Mouse (Mus musculus): ENCODE measurements around the gene Gm10058.
"Not testable (repeated sequence)": the region's sequence is repeated elsewhere in the genome, so short reads cannot be mapped to it uniquely, and the experiment has no call there.

Gene Gm10058

GRCm38 (mm10) chrX:27946785-27947184 is at the start of gene Gm10058:
Gene Gm10058, minus strand, starts transcription at chrX:27946885.
- DNase-seq (ENCODE audit: low spot score in 2 of 2), result not testable (repeated sequence)
